Comparison of ENCODE assay signal across 23 mouse cellular contexts in genomic region chr1:59475618-59476017, GRCm38 (mm10). TPM values are rescaled to one million over a fixed set of nuclear protein-coding genes. Genes with fewer than 3 reads are reported as not detected.
DNase-seq lines count a peak whose midpoint lies in the region; ATAC-seq lines count a peak whose summit lies in the region.
"Had no signal": no experiment of that assay in that cellular context is flagged by ENCODE, and none has a peak within 500 bp of the region (broad histone marks: within the 10 kb centered on the region; RNA-seq: fewer than 3 reads in every experiment).

No protein-coding gene starts in this region.

- H3K4me3 ChIP-seq in kidney, embryonic 15.5 days (replicated peaks): no peak overlapping the region
- H3K4me3 ChIP-seq: forebrain, embryonic 13.5 days; limb, embryonic 10.5 days; stomach, embryonic 15.5 days had no signal

- peaks cover 44% of the 10 kb centered on the region for H3K4me1 ChIP-seq in kidney, embryonic 15.5 days

- ATAC-seq in kidney, embryonic 15.5 days (replicated peaks; ENCODE audit: low FRiP score): no peak; the same call in 1 of the 2 replicates
- peak; percentile 64 for ATAC-seq in common myeloid progenitor, adult 5-6 weeks (replicated peaks; ENCODE audit: low read depth, poor library complexity, severe bottlenecking)
- ATAC-seq in megakaryocyte, adult 5-6 weeks (ENCODE audit: poor library complexity, severe bottlenecking): peak; percentile 71
- ATAC-seq: forebrain, embryonic 13.5 days; inflammation-experienced regulatory T-cells, adult 6 months; liver, postnatal 0 days; midbrain, embryonic 16.5 days had no signal

- H3K9ac ChIP-seq in kidney, embryonic 15.5 days: no peak overlapping the region
- H3K9ac ChIP-seq: forebrain, embryonic 13.5 days; liver, postnatal 0 days; stomach, embryonic 15.5 days had no signal

- 22% methylated on average over 2 of the region's 2 CpGs for WGBS in kidney, embryonic 15.5 days

- no peaks in the 10 kb centered on the region for H3K9me3 ChIP-seq in kidney, embryonic 15.5 days (replicated peaks)
- H3K9me3 ChIP-seq: forebrain, embryonic 13.5 days; limb, embryonic 10.5 days; stomach, embryonic 15.5 days had no signal

- no peaks in the 10 kb centered on the region for H3K36me3 ChIP-seq in kidney, embryonic 15.5 days
- H3K36me3 ChIP-seq: limb, embryonic 10.5 days; stomach, embryonic 15.5 days had no signal

- no peak overlapping the region for H3K4me2 ChIP-seq in kidney, embryonic 15.5 days
- H3K4me2 ChIP-seq: forebrain, embryonic 13.5 days; heart, embryonic 11.5 days; stomach, embryonic 15.5 days had no signal

- H3K27me3 ChIP-seq in kidney, embryonic 15.5 days: no peaks in the 10 kb centered on the region
- H3K27me3 ChIP-seq: stomach, embryonic 15.5 days had no signal

- H3K27ac ChIP-seq in kidney, embryonic 15.5 days: no peak overlapping the region
- H3K27ac ChIP-seq: forebrain, embryonic 13.5 days; limb, embryonic 10.5 days; stomach, embryonic 15.5 days had no signal

- peak; percentile 20 for DNase-seq in kidney, postnatal 14 days
- DNase-seq in urinary bladder, postnatal 14 days (ENCODE audit: low spot score): no peak
- DNase-seq in right cerebral cortex, postnatal 36 days (ENCODE audit: low spot score in 2 of 2): no peak
- DNase-seq in spleen, postnatal 4 days (ENCODE audit: low spot score in 2 of 2): no peak
- DNase-seq in spleen, postnatal 10 days (ENCODE audit: low spot score in 2 of 2): no peak
- DNase-seq: cerebellum, adult 18-20 months; cerebellum, postnatal 25 days; gastrocnemius, postnatal 14 days; heart, postnatal 10 days; kidney, postnatal 25 days; liver, postnatal 0 days; lung, postnatal 14 days; thymus, adult 2 months had no signal

RNA-seq across cellular contexts. Expression of gene Fzd7, which starts 6.6 kb away (rescaled TPM):
- polyA plus RNA-seq in kidney, embryonic 15.5 days (2015; fragmentation: Nextera tagmentation; extraction: Ambion mirVana): 19.1 and 19.5 TPM in 2 replicates
- total RNA-seq in common myeloid progenitor, adult 5-6 weeks (2017): 11.1 and 11.4 TPM in 2 replicates
- total RNA-seq in megakaryocyte, adult 5-6 weeks (2015): 4.7 and 5.9 TPM in 2 replicates
- total RNA-seq in megakaryocyte, adult 5-6 weeks (2017): 3.2 and 3.9 TPM in 2 replicates

RNA-seq across cellular contexts. Expression of gene Gm973, which starts 40.4 kb away (rescaled TPM):
- polyA plus RNA-seq in kidney, embryonic 15.5 days (2015; fragmentation: Nextera tagmentation; extraction: Ambion mirVana): 0.73 and 0.85 TPM in 2 replicates
- total RNA-seq in common myeloid progenitor, adult 5-6 weeks (2017): 5.3 and 7.8 TPM in 2 replicates
- 0.47 and 2.9 TPM in 2 replicates for total RNA-seq in megakaryocyte, adult 5-6 weeks (2015)
- 2.8 and 9.0 TPM in 2 replicates for total RNA-seq in megakaryocyte, adult 5-6 weeks (2017)
- total RNA-seq: liver, adult 2 months had no signal
- polyA plus RNA-seq: liver, adult 2 months; liver, postnatal 0 days had no signal
